Mouse (Mus musculus): ENCODE data around the gene Gm340. TPM values are rescaled to one million over a fixed set of nuclear protein-coding genes. Genes with fewer than 3 reads are reported as not detected.

Gm340 gene
- polyA plus RNA-seq (2014; fragmentation: Nextera tagmentation; extraction: Ambion mirVana): 3.5 and 3.8 TPM in 2 replicates

- H3K27me3 ChIP-seq (replicated peaks; ENCODE audit: control insufficient read depth, insufficient read depth, low read length): no peaks in the 10 kb centered on the region
- H3K9me3 ChIP-seq (ENCODE audit: control insufficient read depth, low read length): no peaks in the 10 kb centered on the region
- peaks cover 41% of the 10 kb centered on the region for H3K36me3 ChIP-seq (ENCODE audit: control insufficient read depth, insufficient read depth, low read length)
- WGBS: 88% methylated on average over 23 of the region's 23 CpGs
- H3K9ac ChIP-seq (ENCODE audit: low read depth, low read length): no peak within 1 kb of the TSS
- no peak within 1 kb of the TSS for H3K4me2 ChIP-seq (ENCODE audit: low read depth, low read length)
- no peaks in the 10 kb centered on the region for H3K4me1 ChIP-seq (ENCODE audit: control insufficient read depth, insufficient read depth, low read length)
- no peak within 1 kb of the TSS for H3K4me3 ChIP-seq (ENCODE audit: low read depth, low read length)
- DNase-seq (ENCODE audit: low spot score): no peak
- H3K27ac ChIP-seq (replicated peaks; ENCODE audit: low read depth, low read length): no peak within 1 kb of the TSS
- ATAC-seq (ENCODE audit: low read depth): no peak
These were observed at the start of gene Gm340 for GRCm38 (mm10) chr19:41581706-41582420. TSS of gene Gm340 (plus strand) at chr19:41582370.

DNA sequence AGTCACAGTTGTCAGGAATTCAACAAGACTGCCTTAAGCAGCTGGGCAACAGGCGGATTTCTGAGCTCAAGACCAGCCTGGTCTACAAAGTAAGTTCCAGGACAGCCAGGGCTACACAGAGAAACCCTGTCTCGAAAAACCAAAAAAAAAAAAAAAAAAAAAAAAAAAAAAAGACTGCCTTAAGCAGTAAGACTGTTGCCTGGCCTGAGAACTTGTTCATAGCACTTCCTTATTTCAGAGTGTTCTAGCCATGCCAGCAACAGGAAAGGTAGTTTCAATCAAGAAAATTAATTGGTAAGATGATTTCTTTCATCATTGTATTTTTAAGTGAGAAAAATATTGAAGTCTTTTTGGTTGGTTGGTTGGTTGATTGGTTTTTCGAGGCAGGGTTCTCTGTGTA lies 48.1 kb upstream of the Gm340 start:
- H3K4me3 ChIP-seq (ENCODE audit: low read depth, low read length): no peak overlapping the region
- H3K4me2 ChIP-seq (ENCODE audit: low read depth, low read length): no peak overlapping the region
- 97% methylated on average over 3 of the region's 3 CpGs for WGBS
- ATAC-seq (ENCODE audit: low read depth) (no peak), DNase-seq (ENCODE audit: low spot score) (no peak)
- no peak overlapping the region for H3K9ac ChIP-seq (ENCODE audit: low read depth, low read length)
- H3K36me3 ChIP-seq (ENCODE audit: control insufficient read depth, insufficient read depth, low read length): 0 out of 2 replicates have a peak, but pooled peaks cover 9% of the 10 kb centered on the region
- H3K27ac ChIP-seq (replicated peaks; ENCODE audit: low read depth, low read length): no peak overlapping the region
- H3K9me3 ChIP-seq (ENCODE audit: control insufficient read depth, low read length): no peaks in the 10 kb centered on the region
- H3K27me3 ChIP-seq (replicated peaks; ENCODE audit: control insufficient read depth, insufficient read depth, low read length): no peaks in the 10 kb centered on the region
- H3K4me1 ChIP-seq (ENCODE audit: control insufficient read depth, insufficient read depth, low read length): no peaks in the 10 kb centered on the region

- ATAC-seq (ENCODE audit: low read depth): no peak
- H3K4me1 ChIP-seq (ENCODE audit: control insufficient read depth, insufficient read depth, low read length): no peaks in the 10 kb centered on the region
These were observed 25.2 kb upstream of the Gm340 start for GRCm38 (mm10) chr19:41556981-41557380.

DNA sequence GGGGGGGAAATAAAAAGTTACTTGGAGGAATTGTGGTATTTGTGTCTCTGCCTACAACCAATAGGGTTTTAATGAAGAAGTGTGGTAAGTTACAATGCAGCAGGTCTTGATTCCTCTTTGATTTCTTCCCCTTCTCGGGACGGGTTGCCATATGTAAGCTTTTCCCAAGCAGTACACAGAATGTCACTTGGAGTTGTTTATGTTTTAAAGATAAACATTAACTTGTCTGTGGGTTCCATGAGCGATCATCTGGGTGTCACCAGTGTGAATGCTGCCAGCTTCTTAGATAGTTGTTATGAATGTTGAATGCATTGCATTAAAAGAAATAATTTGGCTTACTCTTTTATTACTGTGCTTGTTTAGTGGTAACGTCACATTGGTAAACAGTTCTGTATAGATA lies 24.7 kb upstream of the Gm340 start:
- Histone ChIP-seq H3K27me3 (replicated peaks; ENCODE audit: control insufficient read depth, insufficient read depth, low read length) (no peaks in the 10 kb centered on the region), H3K4me2 (ENCODE audit: low read depth, low read length) (no peak overlapping the region), H3K9ac (ENCODE audit: low read depth, low read length) (no peak overlapping the region), H3K4me3 (ENCODE audit: low read depth, low read length) (no peak overlapping the region), H3K36me3 (ENCODE audit: control insufficient read depth, insufficient read depth, low read length) (peaks cover 41% of the 10 kb centered on the region), H3K27ac (replicated peaks; ENCODE audit: low read depth, low read length) (no peak overlapping the region), H3K9me3 (ENCODE audit: control insufficient read depth, low read length) (no peaks in the 10 kb centered on the region), H3K4me1 (ENCODE audit: control insufficient read depth, insufficient read depth, low read length) (no peaks in the 10 kb centered on the region)
- WGBS: 87% methylated on average over 4 of the region's 4 CpGs
- ATAC-seq (ENCODE audit: low read depth) (no peak), DNase-seq (ENCODE audit: low spot score) (no peak)

More at GRCm38 (mm10) chr19:41556981-41557380, 25.2 kb upstream of the Gm340 start:
- Histone ChIP-seq H3K9ac (ENCODE audit: low read depth, low read length) (no peak overlapping the region), H3K9me3 (ENCODE audit: control insufficient read depth, low read length) (no peaks in the 10 kb centered on the region), H3K4me2 (ENCODE audit: low read depth, low read length) (no peak overlapping the region), H3K36me3 (ENCODE audit: control insufficient read depth, insufficient read depth, low read length) (peaks cover 42% of the 10 kb centered on the region), H3K4me3 (ENCODE audit: low read depth, low read length) (no peak overlapping the region), H3K27ac (replicated peaks; ENCODE audit: low read depth, low read length) (no peak overlapping the region), H3K27me3 (replicated peaks; ENCODE audit: control insufficient read depth, insufficient read depth, low read length) (no peaks in the 10 kb centered on the region)
- no peak for DNase-seq (ENCODE audit: low spot score)
- WGBS: 87% methylated on average over 4 of the region's 4 CpGs

DNA sequence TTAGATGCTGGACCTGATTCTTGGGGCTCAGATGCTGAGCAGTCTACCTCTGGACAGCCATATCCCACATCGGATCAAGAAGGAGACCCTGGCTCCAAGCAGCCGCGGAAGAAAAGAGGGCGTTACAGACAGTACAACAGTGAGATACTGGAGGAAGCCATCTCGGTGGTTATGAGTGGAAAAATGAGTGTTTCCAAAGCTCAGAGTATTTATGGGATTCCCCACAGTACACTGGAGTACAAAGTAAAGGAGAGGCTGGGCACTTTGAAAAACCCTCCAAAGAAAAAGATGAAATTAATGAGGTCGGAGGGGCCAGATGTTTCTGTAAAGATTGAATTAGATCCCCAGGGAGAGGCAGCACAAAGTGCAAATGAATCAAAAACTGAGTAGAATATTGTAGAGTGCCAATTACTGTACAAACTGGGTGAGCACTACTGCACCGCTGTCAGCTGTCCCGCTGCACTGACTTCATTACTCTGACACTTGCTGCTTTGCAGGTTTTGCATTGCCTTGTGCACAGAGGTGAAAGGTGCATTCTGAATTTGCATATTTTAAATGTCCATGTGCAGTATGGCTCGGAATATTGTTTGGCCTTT lies 23.2 kb upstream of the Gm340 start:
- no peak overlapping the region for H3K4me3 ChIP-seq (ENCODE audit: low read depth, low read length)
- H3K9ac ChIP-seq (ENCODE audit: low read depth, low read length): no peak overlapping the region
- H3K9me3 ChIP-seq (ENCODE audit: control insufficient read depth, low read length): no peaks in the 10 kb centered on the region
- no peaks in the 10 kb centered on the region for H3K27me3 ChIP-seq (replicated peaks; ENCODE audit: control insufficient read depth, insufficient read depth, low read length)
- ATAC-seq (ENCODE audit: low read depth) (no peak), DNase-seq (ENCODE audit: low spot score) (peak; percentile 6)
- peaks cover 35% of the 10 kb centered on the region for H3K36me3 ChIP-seq (ENCODE audit: control insufficient read depth, insufficient read depth, low read length)
- WGBS: 85% methylated on average over 9 of the region's 9 CpGs
- no peak overlapping the region for H3K27ac ChIP-seq (replicated peaks; ENCODE audit: low read depth, low read length)
- H3K4me1 ChIP-seq (ENCODE audit: control insufficient read depth, insufficient read depth, low read length): no peaks in the 10 kb centered on the region
- H3K4me2 ChIP-seq (ENCODE audit: low read depth, low read length): no peak overlapping the region

DNA sequence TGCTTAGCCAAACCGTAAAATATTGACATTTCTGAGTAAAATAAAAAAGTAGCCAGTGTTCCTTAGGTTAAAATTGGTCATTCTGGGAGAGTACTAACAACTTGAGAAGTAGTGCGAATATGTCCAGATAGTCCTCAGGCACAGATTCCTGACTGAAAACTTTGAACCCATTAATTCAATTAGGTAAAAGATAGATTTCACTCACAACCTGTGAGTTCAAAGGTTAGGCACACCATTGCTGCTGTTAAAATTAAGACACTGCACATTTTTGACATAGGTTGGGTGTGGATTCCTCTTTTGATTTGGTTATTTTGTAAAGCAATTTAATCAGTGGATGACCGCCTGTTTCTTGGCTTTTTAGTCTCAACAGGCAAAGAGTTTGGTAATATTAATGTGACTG lies 21.3 kb upstream of the Gm340 start:
- 84% methylated on average over 3 of the region's 3 CpGs for WGBS
- no peak for DNase-seq (ENCODE audit: low spot score)
- Histone ChIP-seq H3K36me3 (ENCODE audit: control insufficient read depth, insufficient read depth, low read length) (peaks cover 29% of the 10 kb centered on the region), H3K9ac (ENCODE audit: low read depth, low read length) (no peak overlapping the region), H3K27ac (replicated peaks; ENCODE audit: low read depth, low read length) (no peak overlapping the region), H3K4me2 (ENCODE audit: low read depth, low read length) (no peak overlapping the region), H3K4me1 (ENCODE audit: control insufficient read depth, insufficient read depth, low read length) (no peaks in the 10 kb centered on the region), H3K4me3 (ENCODE audit: low read depth, low read length) (no peak overlapping the region), H3K27me3 (replicated peaks; ENCODE audit: control insufficient read depth, insufficient read depth, low read length) (no peaks in the 10 kb centered on the region), H3K9me3 (ENCODE audit: control insufficient read depth, low read length) (no peaks in the 10 kb centered on the region)
- ATAC-seq (ENCODE audit: low read depth): no peak

GRCm38 (mm10) chr19:41568791-41569190 lies 13.4 kb upstream of the Gm340 start:
- Histone ChIP-seq H3K27me3 (replicated peaks; ENCODE audit: control insufficient read depth, insufficient read depth, low read length) (no peaks in the 10 kb centered on the region), H3K4me2 (ENCODE audit: low read depth, low read length) (no peak overlapping the region), H3K4me1 (ENCODE audit: control insufficient read depth, insufficient read depth, low read length) (no peaks in the 10 kb centered on the region), H3K9ac (ENCODE audit: low read depth, low read length) (no peak overlapping the region), H3K9me3 (ENCODE audit: control insufficient read depth, low read length) (no peaks in the 10 kb centered on the region), H3K36me3 (ENCODE audit: control insufficient read depth, insufficient read depth, low read length) (no peaks in the 10 kb centered on the region), H3K4me3 (ENCODE audit: low read depth, low read length) (no peak overlapping the region), H3K27ac (replicated peaks; ENCODE audit: low read depth, low read length) (no peak overlapping the region)
- ATAC-seq (ENCODE audit: low read depth): no peak
- DNase-seq (ENCODE audit: low spot score): no peak
- WGBS: 71% methylated on average over 2 of the region's 2 CpGs

- H3K9ac ChIP-seq (ENCODE audit: low read depth, low read length): no peak overlapping the region
- H3K4me1 ChIP-seq (ENCODE audit: control insufficient read depth, insufficient read depth, low read length): no peaks in the 10 kb centered on the region
- no peak overlapping the region for H3K27ac ChIP-seq (replicated peaks; ENCODE audit: low read depth, low read length)
- no peaks in the 10 kb centered on the region for H3K9me3 ChIP-seq (ENCODE audit: control insufficient read depth, low read length)
- no peaks in the 10 kb centered on the region for H3K27me3 ChIP-seq (replicated peaks; ENCODE audit: control insufficient read depth, insufficient read depth, low read length)
- no peak overlapping the region for H3K4me3 ChIP-seq (ENCODE audit: low read depth, low read length)
- 93% methylated on average over 2 of the region's 2 CpGs for WGBS
- DNase-seq (ENCODE audit: low spot score) (no peak), ATAC-seq (ENCODE audit: low read depth) (no peak)
- H3K36me3 ChIP-seq (ENCODE audit: control insufficient read depth, insufficient read depth, low read length): no peaks in the 10 kb centered on the region
- no peak overlapping the region for H3K4me2 ChIP-seq (ENCODE audit: low read depth, low read length)
These were observed 8.5 kb upstream of the Gm340 start for GRCm38 (mm10) chr19:41573700-41574099.

DNA sequence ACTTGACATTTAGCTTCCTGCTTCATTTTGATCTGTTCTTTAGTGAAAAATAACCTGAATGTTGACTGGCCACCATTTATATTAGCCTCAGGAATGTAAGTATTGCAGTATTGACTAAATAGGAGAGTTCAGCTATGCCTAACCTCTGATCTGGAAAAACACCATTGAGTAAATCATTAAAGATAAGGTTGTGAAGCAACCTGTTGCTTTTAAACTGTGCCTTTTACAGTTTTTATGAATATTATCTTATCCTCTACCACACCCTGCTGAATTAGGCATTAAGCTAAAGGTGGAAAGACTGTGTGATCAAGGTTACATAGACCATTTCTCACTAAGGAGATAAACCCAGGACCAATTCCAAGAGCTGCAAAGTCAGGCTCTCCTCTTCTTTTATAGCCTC lies 4.6 kb upstream of the Gm340 start:
- ATAC-seq (ENCODE audit: low read depth): no peak
- H3K36me3 ChIP-seq (ENCODE audit: control insufficient read depth, insufficient read depth, low read length): peaks cover 12% of the 10 kb centered on the region
- DNase-seq (ENCODE audit: low spot score): no peak

More for the DNA sequence above, 4.6 kb upstream of the Gm340 start:
- Histone ChIP-seq H3K4me2 (ENCODE audit: low read depth, low read length) (no peak overlapping the region), H3K27ac (replicated peaks; ENCODE audit: low read depth, low read length) (no peak overlapping the region), H3K9me3 (ENCODE audit: control insufficient read depth, low read length) (no peaks in the 10 kb centered on the region), H3K27me3 (replicated peaks; ENCODE audit: control insufficient read depth, insufficient read depth, low read length) (no peaks in the 10 kb centered on the region), H3K4me1 (ENCODE audit: control insufficient read depth, insufficient read depth, low read length) (no peaks in the 10 kb centered on the region), H3K4me3 (ENCODE audit: low read depth, low read length) (no peak overlapping the region), H3K9ac (ENCODE audit: low read depth, low read length) (no peak overlapping the region)

All from embryonic facial prominence, embryonic 14.5 days (tissue).